ENCODE assay signal across 8 mouse cellular contexts in genomic region chr11:120632559-120633519, GRCm38 (mm10). TPM values are rescaled to one million over a fixed set of nuclear protein-coding genes. Genes with fewer than 3 reads are reported as not detected.
DNase-seq lines count a peak whose midpoint lies in the region; ATAC-seq and TF ChIP-seq lines count a peak whose summit lies in the region.

No protein-coding gene starts in this region.

- H3K9ac ChIP-seq in embryonic facial prominence, embryonic 15.5 days = peak overlapping the region; percentile 84
- peak overlapping the region; percentile 90 for H3K9ac ChIP-seq in heart, embryonic 11.5 days (ENCODE audit: low read depth, low read length)
- H3K9ac ChIP-seq in kidney, embryonic 15.5 days = peak overlapping the region; percentile 88
- peak overlapping the region; percentile 98 for H3K9ac ChIP-seq in liver, postnatal 0 days (replicated peaks)
- peak overlapping the region; percentile 89 for H3K9ac ChIP-seq in neural tube, embryonic 11.5 days (ENCODE audit: low read length)
- peak overlapping the region; percentile 99 for H3K9ac ChIP-seq in stomach, embryonic 16.5 days (ENCODE audit: low read length)

- H3K27ac ChIP-seq in embryonic facial prominence, embryonic 15.5 days (replicated peaks) = peak overlapping the region; percentile 86
- H3K27ac ChIP-seq in heart, embryonic 11.5 days (ENCODE audit: low read depth, low read length) = peak overlapping the region; percentile 94
- H3K27ac ChIP-seq in kidney, embryonic 15.5 days = peak overlapping the region; percentile 92
- H3K27ac ChIP-seq in liver, postnatal 0 days (ENCODE audit: low read depth) = peak overlapping the region; percentile 99
- peak overlapping the region; percentile 88 for H3K27ac ChIP-seq in neural tube, embryonic 11.5 days (ENCODE audit: low read depth, low read length)
- peak overlapping the region; percentile 96 for H3K27ac ChIP-seq in stomach, embryonic 16.5 days (ENCODE audit: low read length)

- peak overlapping the region; percentile 65 for H3K4me2 ChIP-seq in embryonic facial prominence, embryonic 15.5 days (replicated peaks)
- H3K4me2 ChIP-seq in heart, embryonic 11.5 days = peak overlapping the region; percentile 91
- peak overlapping the region; percentile 90 for H3K4me2 ChIP-seq in kidney, embryonic 15.5 days
- peak overlapping the region; percentile 84 for H3K4me2 ChIP-seq in liver, postnatal 0 days (ENCODE audit: low read depth, low read length)
- H3K4me2 ChIP-seq in neural tube, embryonic 11.5 days (ENCODE audit: low read depth) = peak overlapping the region; percentile 96
- H3K4me2 ChIP-seq in stomach, embryonic 16.5 days (ENCODE audit: low read depth, low read length) = peak overlapping the region; percentile 82

- peaks cover 13% of the 10 kb centered on the region for H3K36me3 ChIP-seq in embryonic facial prominence, embryonic 15.5 days
- H3K36me3 ChIP-seq in heart, embryonic 11.5 days (ENCODE audit: control insufficient read depth, insufficient read depth, low read length) = peaks cover 9% of the 10 kb centered on the region; the same call in 1 of the 2 replicates
- peaks cover 18% of the 10 kb centered on the region for H3K36me3 ChIP-seq in kidney, embryonic 15.5 days
- H3K36me3 ChIP-seq in liver, postnatal 0 days (replicated peaks; ENCODE audit: insufficient read depth, low read length) = peaks cover 8% of the 10 kb centered on the region
- peaks cover 8% of the 10 kb centered on the region for H3K36me3 ChIP-seq in neural tube, embryonic 11.5 days (ENCODE audit: control insufficient read depth, insufficient read depth, low read length)
- peaks cover 5% of the 10 kb centered on the region; the same call in 1 of the 2 replicates for H3K36me3 ChIP-seq in stomach, embryonic 16.5 days (ENCODE audit: control insufficient read depth, insufficient read depth, low read length)

- H3K4me1 ChIP-seq in embryonic facial prominence, embryonic 15.5 days = peaks cover 33% of the 10 kb centered on the region
- peaks cover 36% of the 10 kb centered on the region for H3K4me1 ChIP-seq in heart, embryonic 11.5 days (ENCODE audit: control insufficient read depth, insufficient read depth, low read length)
- H3K4me1 ChIP-seq in kidney, embryonic 15.5 days = peaks cover 44% of the 10 kb centered on the region
- peaks cover 48% of the 10 kb centered on the region for H3K4me1 ChIP-seq in liver, postnatal 0 days (ENCODE audit: insufficient read depth)
- peaks cover 14% of the 10 kb centered on the region for H3K4me1 ChIP-seq in neural tube, embryonic 11.5 days (ENCODE audit: control insufficient read depth, insufficient read depth, low read length)
- peaks cover 39% of the 10 kb centered on the region for H3K4me1 ChIP-seq in stomach, embryonic 16.5 days (ENCODE audit: control insufficient read depth, insufficient read depth, low read length)

- no peak for TF ChIP-seq CTCF in liver, postnatal 0 days (IDR thresholded peaks at IDR 0.05; ENCODE audit: low read depth)

- WGBS in embryonic facial prominence, embryonic 15.5 days = under 1% methylated on average over 103 of the region's 116 CpGs
- WGBS in heart, embryonic 11.5 days (ENCODE audit: insufficient replicate concordance) = under 1% methylated on average over 90 of the region's 116 CpGs
- WGBS in kidney, embryonic 15.5 days = under 1% methylated on average over 93 of the region's 116 CpGs
- WGBS in liver, postnatal 0 days (ENCODE audit: insufficient replicate concordance) = under 1% methylated on average over 73 of the region's 116 CpGs
- WGBS in neural tube, embryonic 11.5 days = under 1% methylated on average over 74 of the region's 116 CpGs
- WGBS in stomach, embryonic 16.5 days = under 1% methylated on average over 104 of the region's 116 CpGs

- ATAC-seq in embryonic facial prominence, embryonic 15.5 days (ENCODE audit: insufficient number of reproducible peaks, low FRiP score, low TSS enrichment, low read depth) = peak; percentile 86
- peak; percentile 81 for ATAC-seq in heart, embryonic 11.5 days (replicated peaks; ENCODE audit: insufficient number of reproducible peaks, low FRiP score, low TSS enrichment)
- peak; percentile 87 for ATAC-seq in kidney, embryonic 15.5 days (replicated peaks; ENCODE audit: low FRiP score)
- ATAC-seq in liver, postnatal 0 days = peak; percentile 61
- ATAC-seq in neural tube, embryonic 11.5 days (ENCODE audit: insufficient read depth, low FRiP score, low TSS enrichment) = peak; percentile 78
- peak; percentile 78 for ATAC-seq in stomach, embryonic 16.5 days (ENCODE audit: insufficient read depth, low FRiP score)

- TF ChIP-seq EP300 in liver, postnatal 0 days (IDR thresholded peaks at IDR 0.05; ENCODE audit: low read depth) = no peak

- peak; percentile 80 for DNase-seq in A20 (ENCODE audit: low read depth, low spot score)
- DNase-seq in adrenal gland, postnatal 14 days = peak; percentile 87
- peak; percentile 85 for DNase-seq in liver, postnatal 0 days
- peak; percentile 72 for DNase-seq in neural tube, embryonic 11.5 days (ENCODE audit: low spot score)

- no peaks in the 10 kb centered on the region for H3K9me3 ChIP-seq in embryonic facial prominence, embryonic 15.5 days (replicated peaks)
- no peaks in the 10 kb centered on the region for H3K9me3 ChIP-seq in heart, embryonic 11.5 days (replicated peaks; ENCODE audit: control insufficient read depth, low read length)
- no peaks in the 10 kb centered on the region for H3K9me3 ChIP-seq in kidney, embryonic 15.5 days (replicated peaks)
- no peaks in the 10 kb centered on the region for H3K9me3 ChIP-seq in liver, postnatal 0 days (ENCODE audit: low read length)
- no peaks in the 10 kb centered on the region for H3K9me3 ChIP-seq in neural tube, embryonic 11.5 days (ENCODE audit: control insufficient read depth, low read length)
- no peaks in the 10 kb centered on the region for H3K9me3 ChIP-seq in stomach, embryonic 16.5 days (replicated peaks; ENCODE audit: control insufficient read depth, low read length)

- H3K4me3 ChIP-seq in embryonic facial prominence, embryonic 15.5 days (replicated peaks) = peak overlapping the region; percentile 93
- peak overlapping the region; percentile 92 for H3K4me3 ChIP-seq in heart, embryonic 11.5 days (ENCODE audit: low read depth, low read length)
- H3K4me3 ChIP-seq in kidney, embryonic 15.5 days (replicated peaks) = peak overlapping the region; percentile 98
- H3K4me3 ChIP-seq in liver, postnatal 0 days (ENCODE audit: low read depth, low read length) = peak overlapping the region; percentile 96
- peak overlapping the region; percentile 96 for H3K4me3 ChIP-seq in neural tube, embryonic 11.5 days (ENCODE audit: low read depth, low read length)
- H3K4me3 ChIP-seq in stomach, embryonic 16.5 days (replicated peaks; ENCODE audit: low read length) = peak overlapping the region; percentile 91

- H3K27me3 ChIP-seq in embryonic facial prominence, embryonic 15.5 days = no peaks in the 10 kb centered on the region
- H3K27me3 ChIP-seq in heart, embryonic 11.5 days (ENCODE audit: control insufficient read depth, insufficient read depth, low read length) = no peaks in the 10 kb centered on the region
- no peaks in the 10 kb centered on the region for H3K27me3 ChIP-seq in kidney, embryonic 15.5 days
- no peaks in the 10 kb centered on the region for H3K27me3 ChIP-seq in liver, postnatal 0 days (ENCODE audit: insufficient read depth, low read length)
- no peaks in the 10 kb centered on the region for H3K27me3 ChIP-seq in neural tube, embryonic 11.5 days (ENCODE audit: control insufficient read depth, insufficient read depth, low read length)
- no peaks in the 10 kb centered on the region for H3K27me3 ChIP-seq in stomach, embryonic 16.5 days (ENCODE audit: control insufficient read depth, insufficient read depth, low read length)

RNA-seq across cellular contexts. Expression of gene Mafg, which starts 0.6 kb away (rescaled TPM):
- 51.8 and 55.3 TPM in 2 replicates for total RNA-seq in adrenal gland, postnatal 14 days (2021)
- 36.4 and 38.7 TPM in 2 replicates for polyA plus RNA-seq in embryonic facial prominence, embryonic 15.5 days (2015; fragmentation: Nextera tagmentation; extraction: Ambion mirVana)
- 19.4 and 20.2 TPM in 2 replicates for polyA plus RNA-seq in heart, embryonic 11.5 days (2014; fragmentation: Nextera tagmentation; extraction: Ambion mirVana)
- 32.2 and 35.9 TPM in 2 replicates for polyA plus RNA-seq in kidney, embryonic 15.5 days (2015; fragmentation: Nextera tagmentation; extraction: Ambion mirVana)
- polyA plus RNA-seq in liver, postnatal 0 days (2015; fragmentation: Nextera tagmentation; extraction: Ambion mirVana) = 30.8 and 35.8 TPM in 2 replicates
- 26.5 and 27.5 TPM in 2 replicates for polyA plus RNA-seq in neural tube, embryonic 11.5 days (2014; fragmentation: Nextera tagmentation; extraction: Ambion mirVana)
- polyA plus RNA-seq in stomach, embryonic 16.5 days (2015; fragmentation: Nextera tagmentation; extraction: Ambion mirVana) = 19.5 and 22.1 TPM in 2 replicates

RNA-seq across cellular contexts. Expression of gene Sirt7, which starts 7.8 kb away (rescaled TPM):
- total RNA-seq in adrenal gland, postnatal 14 days (2021) = 37.1 and 39.7 TPM in 2 replicates
- 34.7 and 35.0 TPM in 2 replicates for polyA plus RNA-seq in embryonic facial prominence, embryonic 15.5 days (2015; fragmentation: Nextera tagmentation; extraction: Ambion mirVana)
- 18.8 and 22.5 TPM in 2 replicates for polyA plus RNA-seq in heart, embryonic 11.5 days (2014; fragmentation: Nextera tagmentation; extraction: Ambion mirVana)
- polyA plus RNA-seq in kidney, embryonic 15.5 days (2015; fragmentation: Nextera tagmentation; extraction: Ambion mirVana) = 32.7 and 33.9 TPM in 2 replicates
- polyA plus RNA-seq in liver, postnatal 0 days (2015; fragmentation: Nextera tagmentation; extraction: Ambion mirVana) = 34.3 TPM in 2 replicates
- 37.2 and 39.0 TPM in 2 replicates for polyA plus RNA-seq in neural tube, embryonic 11.5 days (2014; fragmentation: Nextera tagmentation; extraction: Ambion mirVana)
- 36.6 and 37.7 TPM in 2 replicates for polyA plus RNA-seq in stomach, embryonic 16.5 days (2015; fragmentation: Nextera tagmentation; extraction: Ambion mirVana)

RNA-seq across cellular contexts. Expression of gene Pycr1, which starts 10.7 kb away (rescaled TPM):
- 1.6 TPM in 2 replicates for total RNA-seq in adrenal gland, postnatal 14 days (2021)
- 53.8 and 54.5 TPM in 2 replicates for polyA plus RNA-seq in embryonic facial prominence, embryonic 15.5 days (2015; fragmentation: Nextera tagmentation; extraction: Ambion mirVana)
- 22.8 and 24.9 TPM in 2 replicates for polyA plus RNA-seq in heart, embryonic 11.5 days (2014; fragmentation: Nextera tagmentation; extraction: Ambion mirVana)
- 25.4 and 29.3 TPM in 2 replicates for polyA plus RNA-seq in kidney, embryonic 15.5 days (2015; fragmentation: Nextera tagmentation; extraction: Ambion mirVana)
- 1.5 and 1.7 TPM in 2 replicates for polyA plus RNA-seq in liver, postnatal 0 days (2015; fragmentation: Nextera tagmentation; extraction: Ambion mirVana)
- 31.8 and 33.8 TPM in 2 replicates for polyA plus RNA-seq in neural tube, embryonic 11.5 days (2014; fragmentation: Nextera tagmentation; extraction: Ambion mirVana)
- polyA plus RNA-seq in stomach, embryonic 16.5 days (2015; fragmentation: Nextera tagmentation; extraction: Ambion mirVana) = 37.8 and 38.0 TPM in 2 replicates

RNA-seq across cellular contexts. Expression of gene Pcyt2, which starts 15.1 kb away (rescaled TPM):
- 148 and 187 TPM in 2 replicates for total RNA-seq in adrenal gland, postnatal 14 days (2021)
- 141 TPM in 2 replicates for polyA plus RNA-seq in embryonic facial prominence, embryonic 15.5 days (2015; fragmentation: Nextera tagmentation; extraction: Ambion mirVana)
- 79.2 and 79.9 TPM in 2 replicates for polyA plus RNA-seq in heart, embryonic 11.5 days (2014; fragmentation: Nextera tagmentation; extraction: Ambion mirVana)
- polyA plus RNA-seq in kidney, embryonic 15.5 days (2015; fragmentation: Nextera tagmentation; extraction: Ambion mirVana) = 118 and 140 TPM in 2 replicates
- 217 and 222 TPM in 2 replicates for polyA plus RNA-seq in liver, postnatal 0 days (2015; fragmentation: Nextera tagmentation; extraction: Ambion mirVana)
- polyA plus RNA-seq in neural tube, embryonic 11.5 days (2014; fragmentation: Nextera tagmentation; extraction: Ambion mirVana) = 109 and 118 TPM in 2 replicates
- polyA plus RNA-seq in stomach, embryonic 16.5 days (2015; fragmentation: Nextera tagmentation; extraction: Ambion mirVana) = 185 and 197 TPM in 2 replicates

RNA-seq across cellular contexts. Expression of gene Myadml2, which starts 15.1 kb away (rescaled TPM):
- 0.94 TPM in 1 of 2 replicates, not detected in the other for total RNA-seq in adrenal gland, postnatal 14 days (2021)
- polyA plus RNA-seq in embryonic facial prominence, embryonic 15.5 days (2015; fragmentation: Nextera tagmentation; extraction: Ambion mirVana) = 1.0 and 1.6 TPM in 2 replicates
- 8.1 and 12.3 TPM in 2 replicates for polyA plus RNA-seq in heart, embryonic 11.5 days (2014; fragmentation: Nextera tagmentation; extraction: Ambion mirVana)
- polyA plus RNA-seq in kidney, embryonic 15.5 days (2015; fragmentation: Nextera tagmentation; extraction: Ambion mirVana) = 0.28 and 0.29 TPM in 2 replicates
- 0.26 and 0.50 TPM in 2 replicates for polyA plus RNA-seq in liver, postnatal 0 days (2015; fragmentation: Nextera tagmentation; extraction: Ambion mirVana)
- 0.89 TPM in 1 of 2 replicates, not detected in the other for polyA plus RNA-seq in neural tube, embryonic 11.5 days (2014; fragmentation: Nextera tagmentation; extraction: Ambion mirVana)
- 1.4 TPM in 1 of 2 replicates, not detected in the other for polyA plus RNA-seq in stomach, embryonic 16.5 days (2015; fragmentation: Nextera tagmentation; extraction: Ambion mirVana)

Comparison
In these comparisons a context has a peak if more than half of its experiments do, and no peak if none do; other contexts are left out.
1. Peak in every context shown above with its lines: DNase-seq, ATAC-seq, H3K4me3 ChIP-seq and H3K27ac ChIP-seq.